Mouse (Mus musculus): Measurements from ENCODE around the gene Gm5725.
"Not testable (repeated sequence)": the region's sequence is repeated elsewhere in the genome, so short reads cannot be mapped to it uniquely, and the experiment has no call there.

Gm5725 gene

GRCm38 (mm10) chr7:21844167-21844566, at the start of gene Gm5725:
Gene Gm5725 (minus strand): TSS chr7:21844267.
- DNase-seq (ENCODE audit: low spot score), result not testable (repeated sequence)

DNA sequence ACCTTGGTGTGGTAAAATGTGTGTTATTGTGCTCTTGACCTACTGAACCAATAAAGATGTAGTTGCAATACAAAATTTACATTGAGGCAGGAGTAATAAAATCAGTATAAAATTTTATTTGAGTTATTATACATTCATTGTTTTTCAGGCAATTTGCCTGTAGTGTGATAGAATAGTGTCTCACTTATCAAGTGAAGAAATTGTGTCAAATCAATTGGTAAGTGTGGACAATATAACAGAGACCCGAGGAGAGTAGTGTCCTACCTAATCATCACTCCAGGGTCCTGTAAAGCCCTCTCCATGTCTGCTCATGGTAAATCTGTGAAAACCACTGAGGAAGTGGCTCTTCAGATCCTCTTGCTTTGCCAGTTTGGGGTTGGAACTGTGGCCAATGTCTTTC, 12.0 kb downstream of the Gm5725 start, which contains the start of gene Vmn1r135:
Gene Vmn1r135 (plus strand): TSS at position 301 of the 400 bp plus-strand sequence.
- DNase-seq (ENCODE audit: low spot score), result not testable (repeated sequence)

DNA sequence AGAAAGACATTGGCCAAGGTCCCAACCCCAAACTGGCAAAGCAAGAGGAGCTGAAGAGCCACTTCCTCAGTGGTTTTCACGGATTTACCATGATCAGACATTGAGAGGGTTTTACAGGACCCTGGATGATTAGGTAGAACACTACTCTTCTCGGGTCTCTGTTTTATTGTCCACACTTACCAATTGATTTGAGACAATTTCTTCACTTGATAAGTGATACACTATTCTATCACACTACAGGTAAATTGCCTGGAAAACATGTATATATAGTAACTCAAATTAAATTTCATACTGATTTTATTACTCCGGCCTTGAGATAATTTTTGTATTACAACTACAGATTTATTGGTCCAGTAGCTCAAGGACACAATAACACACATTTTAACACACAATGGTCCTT, 47.4 kb downstream of the Gm5725 start, which contains the start of gene Gm4177:
Gene Gm4177 (minus strand): TSS at position 101 of the 400 bp plus-strand sequence.
- not testable (repeated sequence) for DNase-seq (ENCODE audit: low spot score)

All from left cerebral cortex, adult 11 months (tissue).